Mouse (Mus musculus): ENCODE measurements at regions not wholly inside any gene's neighbourhood (a gene's known extent, or its start where the extent isn't known, plus 50 kb on each side); places are given as distances from the start of the nearest gene placed in this dataset.
A peak's percentile ranks its signal among the peaks of the same experiment; 100 is the strongest.

- TF ChIP-seq POLR2A (IDR thresholded peaks at IDR 0.05; ENCODE audit: low read depth, low read length), result no peak
- no peak for TF ChIP-seq CTCF (IDR thresholded peaks at IDR 0.05; ENCODE audit: borderline replicate concordance, insufficient read depth, low read length)
- no peak overlapping the region for H3K4me3 ChIP-seq (ENCODE audit: insufficient read depth, low read length)
- H3K27ac ChIP-seq (ENCODE audit: insufficient read depth, low read length), result no peak overlapping the region
- H3K4me1 ChIP-seq (ENCODE audit: control insufficient read depth, insufficient read depth, low read length), result peaks cover 4% of the 10 kb centered on the region; the same call in 1 of the 2 replicates
Observed at GRCm38 (mm10) chr10:21686060-21686459, 93.1 kb downstream of the 1700020N01Rik start.

- Histone ChIP-seq H3K4me1 (ENCODE audit: control insufficient read depth, insufficient read depth, low read length) (peaks cover 4% of the 10 kb centered on the region; the same call in 1 of the 2 replicates), H3K4me3 (ENCODE audit: insufficient read depth, low read length) (no peak overlapping the region), H3K27ac (ENCODE audit: insufficient read depth, low read length) (no peak overlapping the region)
- no peak for TF ChIP-seq CTCF (IDR thresholded peaks at IDR 0.05; ENCODE audit: borderline replicate concordance, insufficient read depth, low read length)
- TF ChIP-seq POLR2A (IDR thresholded peaks at IDR 0.05; ENCODE audit: low read depth, low read length), result no peak
Observed at GRCm38 (mm10) chr10:21687484-21687883, 94.5 kb downstream of the 1700020N01Rik start.

DNA sequence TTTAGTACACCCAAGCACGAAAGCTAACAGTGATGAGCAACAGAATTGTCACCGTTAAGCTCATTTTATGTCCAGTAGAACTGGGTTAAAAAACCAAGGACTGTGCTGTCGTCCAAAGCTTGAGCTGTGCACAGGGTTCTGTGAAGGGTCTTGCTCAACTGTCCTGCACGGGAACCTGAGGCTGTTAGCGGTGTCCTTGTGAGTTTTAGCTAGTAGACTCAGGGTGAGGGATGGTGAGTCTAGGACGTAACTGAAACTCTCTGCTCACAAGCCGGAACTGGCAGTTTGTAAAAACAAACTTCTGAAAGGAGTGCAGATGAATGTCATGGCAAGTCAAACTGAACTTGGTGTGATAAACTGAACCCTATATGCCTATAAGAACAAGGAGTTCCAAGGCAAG is 95.6 kb downstream of the 1700020N01Rik start:
- Histone ChIP-seq H3K4me3 (ENCODE audit: insufficient read depth, low read length) (no peak overlapping the region), H3K27ac (ENCODE audit: insufficient read depth, low read length) (no peak overlapping the region), H3K4me1 (ENCODE audit: control insufficient read depth, insufficient read depth, low read length) (peaks cover 4% of the 10 kb centered on the region; the same call in 1 of the 2 replicates)
- TF ChIP-seq POLR2A (IDR thresholded peaks at IDR 0.05; ENCODE audit: low read depth, low read length) (no peak), CTCF (IDR thresholded peaks at IDR 0.05; ENCODE audit: borderline replicate concordance, insufficient read depth, low read length) (no peak)

DNA sequence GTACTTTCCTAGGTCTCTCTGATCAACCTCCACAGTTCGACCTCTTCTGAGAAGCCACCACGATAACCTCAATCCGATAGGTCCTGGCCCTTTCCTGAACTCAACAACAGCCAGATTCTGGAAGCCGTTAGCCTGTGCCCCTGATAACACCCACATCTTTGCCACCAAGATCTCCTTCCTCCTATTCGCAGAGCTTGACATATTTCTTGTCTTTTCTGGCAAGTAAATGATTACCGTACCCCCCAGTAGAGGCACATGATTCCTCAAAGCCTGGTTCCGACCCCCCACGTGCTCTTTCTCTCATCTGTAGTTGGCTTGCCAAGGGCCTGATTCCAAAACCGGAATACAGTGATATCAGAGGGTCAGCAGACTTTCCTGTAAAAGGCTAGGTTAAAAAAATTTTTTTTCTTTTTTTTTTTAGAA is 96.9 kb downstream of the 1700020N01Rik start:
- Histone ChIP-seq H3K27ac (ENCODE audit: insufficient read depth, low read length) (no peak overlapping the region), H3K4me3 (ENCODE audit: insufficient read depth, low read length) (no peak overlapping the region), H3K4me1 (ENCODE audit: control insufficient read depth, insufficient read depth, low read length) (peaks cover 4% of the 10 kb centered on the region)
- TF ChIP-seq CTCF (IDR thresholded peaks at IDR 0.05; ENCODE audit: borderline replicate concordance, insufficient read depth, low read length) (no peak), POLR2A (IDR thresholded peaks at IDR 0.05; ENCODE audit: low read depth, low read length) (no peak)

DNA sequence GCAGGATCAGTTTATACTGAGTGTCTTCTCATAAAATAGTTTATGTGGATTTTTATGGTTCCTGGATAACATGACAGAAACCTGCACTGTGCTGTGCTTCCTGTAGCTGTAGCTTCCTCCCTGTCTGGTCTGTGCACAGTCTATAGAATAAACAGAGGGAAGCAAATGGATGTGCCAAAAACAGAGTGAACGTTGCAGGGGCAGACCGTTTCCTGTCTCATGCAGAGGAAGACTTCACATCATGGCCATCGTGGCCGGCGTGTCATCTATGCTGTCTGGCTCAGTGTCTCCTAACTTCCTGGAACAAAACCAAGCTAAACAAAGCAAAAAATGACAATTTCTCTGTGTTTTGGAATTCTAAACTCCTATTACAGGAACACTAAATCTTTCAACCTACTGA is 102.2 kb downstream of the 1700020N01Rik start:
- Histone ChIP-seq H3K4me3 (ENCODE audit: insufficient read depth, low read length) (no peak overlapping the region), H3K4me1 (ENCODE audit: control insufficient read depth, insufficient read depth, low read length) (no peaks in the 10 kb centered on the region; the same call in 1 of the 2 replicates), H3K27ac (ENCODE audit: insufficient read depth, low read length) (peak overlapping the region; percentile 34; the same call in 1 of the 2 replicates)
- TF ChIP-seq CTCF (IDR thresholded peaks at IDR 0.05; ENCODE audit: borderline replicate concordance, insufficient read depth, low read length) (no peak), POLR2A (IDR thresholded peaks at IDR 0.05; ENCODE audit: low read depth, low read length) (no peak)

- H3K4me3 ChIP-seq (ENCODE audit: insufficient read depth, low read length), result no peak overlapping the region
- no peaks in the 10 kb centered on the region; the same call in 1 of the 2 replicates for H3K4me1 ChIP-seq (ENCODE audit: control insufficient read depth, insufficient read depth, low read length)
- TF ChIP-seq CTCF (IDR thresholded peaks at IDR 0.05; ENCODE audit: borderline replicate concordance, insufficient read depth, low read length) (no peak), POLR2A (IDR thresholded peaks at IDR 0.05; ENCODE audit: low read depth, low read length) (no peak)
- no peak overlapping the region for H3K27ac ChIP-seq (ENCODE audit: insufficient read depth, low read length)
Observed at GRCm38 (mm10) chr10:21696671-21697070, 103.7 kb downstream of the 1700020N01Rik start.

DNA sequence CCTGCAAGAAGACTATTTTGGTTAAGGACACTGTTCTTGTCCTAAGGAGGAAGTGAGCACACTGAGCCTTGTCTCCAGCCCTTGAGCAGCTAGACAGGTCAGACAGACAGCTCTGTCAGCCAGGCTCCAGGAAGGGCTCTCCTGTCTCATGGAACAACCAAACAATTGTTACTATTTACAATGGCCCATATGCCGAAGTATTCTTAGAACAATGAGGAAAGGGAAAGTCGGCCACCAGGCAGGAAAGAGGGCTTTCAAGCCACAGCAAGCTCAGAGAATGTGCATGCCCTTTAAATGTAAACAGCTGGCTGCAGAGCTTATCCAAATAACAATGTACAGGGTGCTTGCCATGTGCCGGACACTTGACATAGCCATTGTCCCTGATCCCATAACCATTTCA is 108.6 kb downstream of the 1700020N01Rik start:
- TF ChIP-seq CTCF (IDR thresholded peaks at IDR 0.05; ENCODE audit: borderline replicate concordance, insufficient read depth, low read length) (no peak), POLR2A (IDR thresholded peaks at IDR 0.05; ENCODE audit: low read depth, low read length) (no peak)
- Histone ChIP-seq H3K27ac (ENCODE audit: insufficient read depth, low read length) (no peak overlapping the region), H3K4me3 (ENCODE audit: insufficient read depth, low read length) (no peak overlapping the region)

GRCm38 (mm10) chr10:21702134-21702533 is 109.2 kb downstream of the 1700020N01Rik start:
- TF ChIP-seq POLR2A (IDR thresholded peaks at IDR 0.05; ENCODE audit: low read depth, low read length) (no peak), CTCF (IDR thresholded peaks at IDR 0.05; ENCODE audit: borderline replicate concordance, insufficient read depth, low read length) (no peak)
- H3K4me3 ChIP-seq (ENCODE audit: insufficient read depth, low read length), result no peak overlapping the region
- H3K4me1 ChIP-seq (ENCODE audit: control insufficient read depth, insufficient read depth, low read length), result no peaks in the 10 kb centered on the region
- H3K27ac ChIP-seq (ENCODE audit: insufficient read depth, low read length), result no peak overlapping the region

More for the DNA sequence above, 108.6 kb downstream of the 1700020N01Rik start:
- H3K4me1 ChIP-seq (ENCODE audit: control insufficient read depth, insufficient read depth, low read length), result no peaks in the 10 kb centered on the region

GRCm38 (mm10) chr10:21711866-21712265 is 118.9 kb downstream of the 1700020N01Rik start:
- Histone ChIP-seq H3K27ac (ENCODE audit: insufficient read depth, low read length) (no peak overlapping the region), H3K4me3 (ENCODE audit: insufficient read depth, low read length) (no peak overlapping the region), H3K4me1 (ENCODE audit: control insufficient read depth, insufficient read depth, low read length) (no peaks in the 10 kb centered on the region)
- TF ChIP-seq POLR2A (IDR thresholded peaks at IDR 0.05; ENCODE audit: low read depth, low read length), result no peak
- TF ChIP-seq CTCF (IDR thresholded peaks at IDR 0.05; ENCODE audit: borderline replicate concordance, insufficient read depth, low read length), result no peak

- no peak overlapping the region for H3K4me3 ChIP-seq (ENCODE audit: insufficient read depth, low read length)
- TF ChIP-seq CTCF (IDR thresholded peaks at IDR 0.05; ENCODE audit: borderline replicate concordance, insufficient read depth, low read length) (no peak), POLR2A (IDR thresholded peaks at IDR 0.05; ENCODE audit: low read depth, low read length) (no peak)
- H3K27ac ChIP-seq (ENCODE audit: insufficient read depth, low read length), result no peak overlapping the region
- no peaks in the 10 kb centered on the region for H3K4me1 ChIP-seq (ENCODE audit: control insufficient read depth, insufficient read depth, low read length)
Observed at GRCm38 (mm10) chr10:21712828-21713227, 119.9 kb downstream of the 1700020N01Rik start.

Measured in embryonic fibroblast, embryonic 13.5 days (primary cell).